Mouse (Mus musculus): ENCODE results near the gene Kcnk3.

DNA sequence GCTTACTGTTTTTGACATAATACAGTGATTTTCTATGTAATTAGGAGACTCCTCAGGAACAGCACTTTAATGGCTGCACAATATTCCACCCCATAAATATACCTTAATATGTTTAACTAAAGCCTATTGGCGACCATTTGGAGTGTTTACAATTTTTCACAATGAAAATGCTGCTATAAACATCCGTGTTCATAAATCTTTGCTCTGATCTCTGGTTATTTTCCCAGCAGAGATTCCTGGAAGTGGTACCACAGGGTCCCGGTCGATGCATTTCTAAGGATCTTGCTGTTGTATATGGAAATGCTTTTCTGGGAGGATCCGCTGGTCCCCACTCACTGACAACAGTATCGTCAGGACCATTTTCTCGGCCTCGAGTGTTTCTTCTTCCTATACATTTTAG lies 25.3 kb downstream of the Kcnk3 start:
- TF ChIP-seq ZC3H11A (IDR thresholded peaks at IDR 0.05; ENCODE audit: borderline replicate concordance, low read depth, low read length) (no peak), ZNF384 (IDR thresholded peaks at IDR 0.05; ENCODE audit: low read depth, low read length) (no peak), CHD2 (IDR thresholded peaks at IDR 0.05; ENCODE audit: low read depth, low read length) (no peak), MAFK (IDR thresholded peaks at IDR 0.05; ENCODE audit: insufficient read depth, low read depth, low read length) (no peak), HCFC1 (IDR thresholded peaks at IDR 0.05; ENCODE audit: borderline replicate concordance, insufficient read depth, low read length) (no peak)
